Mouse (Mus musculus) cerebellum, postnatal 10 days (tissue): ENCODE measurements at regions not wholly inside any gene's neighbourhood (a gene's known extent, or its start where the extent isn't known, plus 50 kb on each side); places are given as distances from the start of the nearest gene placed in this dataset.

Experiments used
- DNase-seq, 2 experiments: peaks; one replicate each; pipeline ENCODE4 v3.0.0; 2021; ENCODE audit warnings: mixed read lengths in 2 of 2

DNA sequence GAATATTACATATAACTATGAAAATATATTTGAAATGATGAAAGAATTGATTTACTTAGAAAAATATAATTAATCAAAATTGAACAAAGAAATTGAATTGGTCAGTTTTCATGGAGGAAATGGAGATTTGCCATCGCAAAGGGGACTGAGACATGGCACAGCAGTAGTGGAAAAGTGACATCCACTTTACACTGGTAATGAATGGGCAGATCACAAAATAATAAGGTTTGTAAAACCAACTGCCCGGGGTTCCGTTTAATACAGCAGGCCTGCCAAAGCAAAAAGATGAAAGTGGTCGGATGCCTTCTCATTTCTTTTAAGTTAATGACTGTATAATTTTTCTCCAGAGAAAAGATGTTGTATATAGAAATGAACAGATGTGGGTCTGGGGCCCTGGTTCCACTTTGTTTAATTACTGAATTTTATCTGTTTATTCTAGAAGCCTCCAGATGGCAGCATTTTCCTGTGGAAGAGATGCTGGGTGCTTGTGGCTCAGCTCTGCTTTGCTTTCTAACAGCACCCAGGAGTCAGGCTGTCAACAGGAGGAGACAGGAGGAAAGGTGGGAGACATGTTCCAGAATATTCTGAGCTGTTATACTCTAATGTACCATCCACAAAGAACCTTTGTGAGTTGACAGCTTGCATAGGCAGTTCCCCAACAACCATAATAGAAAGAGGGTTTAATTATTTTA is 75.6 kb upstream of the Fbxl17 start:
- DNase-seq = peak; percentile 74 to 78

DNA sequence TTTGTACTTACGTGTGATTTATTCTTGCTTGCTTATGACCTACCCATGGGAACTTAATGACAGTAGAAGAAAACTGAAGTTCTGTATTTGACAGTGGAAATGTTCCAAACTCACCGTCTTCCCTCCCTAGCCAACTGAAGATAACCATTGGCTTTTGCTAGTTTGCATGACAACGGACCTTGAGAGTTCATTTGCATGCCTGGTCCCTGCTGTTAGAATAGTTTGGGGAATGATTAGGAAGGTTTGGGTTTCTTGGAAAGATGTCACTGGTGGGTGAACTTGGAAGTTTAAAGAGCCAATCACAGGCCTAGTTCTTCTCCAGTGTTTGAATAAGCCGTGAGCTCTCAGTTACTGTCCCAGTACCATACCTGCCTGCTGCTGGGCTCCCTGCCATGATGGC is 83.1 kb upstream of the Fbxl17 start:
- DNase-seq = no peak

DNA sequence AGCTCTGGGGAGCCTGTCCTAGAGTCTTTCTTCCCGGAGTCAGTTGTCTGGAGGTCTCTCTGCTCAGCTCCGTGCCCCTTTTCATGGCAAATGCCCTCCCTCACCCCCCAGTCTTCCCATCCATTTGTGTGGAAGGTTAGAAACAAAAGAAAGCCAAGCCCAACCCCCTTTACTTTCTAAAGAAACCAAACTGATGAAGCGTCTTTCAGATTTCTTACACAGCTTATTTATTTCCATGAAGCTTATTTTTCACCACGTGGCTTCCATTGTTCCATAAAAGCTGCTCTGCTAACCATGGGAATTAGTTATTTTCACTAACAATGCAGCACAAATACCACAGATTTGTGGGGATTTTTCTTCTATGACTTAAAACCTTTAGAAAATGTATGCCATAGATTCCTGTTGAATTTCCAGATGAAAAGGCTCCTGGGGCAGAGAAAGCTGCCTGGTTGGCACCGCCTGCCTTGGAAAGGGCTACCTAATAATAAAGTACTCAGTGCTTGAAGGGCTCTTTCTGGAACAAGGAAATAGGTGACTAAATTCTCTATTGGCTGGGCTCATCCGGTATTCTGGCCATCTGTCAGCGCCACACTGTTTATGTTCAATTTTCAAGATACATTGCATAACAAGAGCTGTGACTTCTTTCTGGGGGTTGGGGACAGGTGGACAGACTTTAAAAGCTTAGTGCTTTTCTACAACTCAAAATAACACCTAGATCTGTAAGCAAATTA is 107.4 kb upstream of the Fbxl17 start:
- DNase-seq = peak; percentile 30

DNA sequence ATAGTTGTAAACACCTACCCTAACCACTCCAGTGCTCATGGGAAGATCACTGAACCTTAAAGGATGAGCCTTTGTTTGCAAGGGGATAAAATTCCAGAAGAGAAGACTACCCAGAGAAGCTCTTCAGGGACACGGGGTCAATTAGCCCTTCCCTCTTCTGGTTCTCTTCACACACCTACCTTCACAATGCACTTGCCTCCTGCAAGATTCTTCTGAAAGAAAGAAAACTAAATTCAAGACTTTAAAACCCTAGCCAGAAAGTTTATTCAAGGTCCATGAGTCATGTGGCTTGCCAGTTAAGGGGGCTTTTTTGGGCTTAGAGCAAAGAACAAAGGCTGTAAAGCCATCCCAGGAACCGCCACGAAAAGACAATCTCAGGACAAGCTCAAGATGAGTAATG is 122.9 kb upstream of the Fbxl17 start:
- no peak for DNase-seq

DNA sequence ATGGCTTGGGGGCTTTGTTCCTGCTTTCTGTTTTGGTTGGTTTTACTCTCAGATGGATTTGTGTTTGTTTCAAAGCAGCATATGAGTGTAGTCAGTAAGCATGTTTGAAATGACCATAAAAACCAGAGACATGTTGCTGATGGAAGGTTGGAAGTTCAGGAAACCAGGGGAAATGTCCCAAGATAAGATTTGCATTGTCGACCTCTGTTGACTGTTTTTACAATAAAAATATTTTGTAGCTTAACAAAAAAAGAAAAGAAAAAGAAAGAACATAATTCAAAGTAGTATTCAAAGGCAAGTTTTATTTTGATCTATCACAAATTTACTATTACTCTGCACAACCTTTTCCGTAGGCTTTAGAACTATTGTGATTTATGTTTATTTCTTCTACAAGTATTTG is 137.8 kb upstream of the Fbxl17 start:
- DNase-seq = no peak

DNA sequence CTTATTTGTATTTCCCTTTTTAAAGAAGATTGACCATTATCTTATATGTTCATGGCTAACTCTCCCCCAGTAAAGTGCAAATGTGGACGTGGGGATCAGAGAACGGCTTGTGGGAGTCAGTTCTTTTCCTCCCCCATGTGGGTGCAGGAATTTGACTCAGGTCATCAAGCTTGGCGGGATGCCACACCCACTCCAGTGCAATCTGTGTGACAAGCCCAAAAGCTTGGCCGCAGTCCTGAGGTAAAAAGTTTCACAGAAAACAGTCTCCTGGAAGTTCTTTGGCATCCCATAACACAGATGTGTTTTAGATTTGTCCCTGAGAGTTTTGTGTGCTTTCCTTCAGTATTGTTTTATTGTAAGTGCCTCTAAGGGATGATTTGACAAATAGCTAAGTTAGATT is 144.6 kb upstream of the Fbxl17 start:
- peak; percentile 31 to 40 for DNase-seq

GRCm38 (mm10) chr17:63657687-63658086 is 157.9 kb upstream of the Fbxl17 start:
- DNase-seq = no peak

DNA sequence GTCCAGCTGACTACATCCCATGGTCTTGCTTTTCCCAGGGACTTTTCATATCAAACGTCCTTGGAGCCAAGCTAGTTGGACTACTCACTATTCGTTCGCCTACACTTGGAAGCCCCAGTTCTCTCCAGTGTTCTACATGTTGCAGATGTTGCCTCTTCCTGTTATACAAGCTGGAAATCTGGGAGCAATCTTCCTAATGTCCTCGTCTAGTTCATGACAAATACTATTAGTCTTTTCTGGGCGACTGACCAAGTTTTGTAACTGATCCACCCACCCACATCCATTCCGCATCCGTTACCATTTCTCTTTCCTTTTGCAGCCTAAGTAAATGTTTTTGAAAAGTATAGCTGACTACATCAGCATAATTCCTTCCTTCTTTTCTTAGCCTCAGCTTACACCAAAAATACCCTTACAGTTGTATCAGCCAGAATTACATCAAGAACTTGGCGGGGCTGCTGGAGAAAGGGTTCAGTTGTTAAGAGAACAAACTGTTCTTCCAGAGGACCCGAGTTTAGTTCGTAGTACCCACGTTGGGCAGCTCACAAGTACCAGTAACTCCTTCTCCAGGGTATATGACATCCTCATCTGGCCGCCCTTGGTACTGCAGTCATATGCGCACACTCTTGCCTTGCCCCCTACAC is 161.1 kb upstream of the Fbxl17 start:
- DNase-seq = no peak

GRCm38 (mm10) chr17:63661584-63661983 is 161.8 kb upstream of the Fbxl17 start:
- DNase-seq = no peak

DNA sequence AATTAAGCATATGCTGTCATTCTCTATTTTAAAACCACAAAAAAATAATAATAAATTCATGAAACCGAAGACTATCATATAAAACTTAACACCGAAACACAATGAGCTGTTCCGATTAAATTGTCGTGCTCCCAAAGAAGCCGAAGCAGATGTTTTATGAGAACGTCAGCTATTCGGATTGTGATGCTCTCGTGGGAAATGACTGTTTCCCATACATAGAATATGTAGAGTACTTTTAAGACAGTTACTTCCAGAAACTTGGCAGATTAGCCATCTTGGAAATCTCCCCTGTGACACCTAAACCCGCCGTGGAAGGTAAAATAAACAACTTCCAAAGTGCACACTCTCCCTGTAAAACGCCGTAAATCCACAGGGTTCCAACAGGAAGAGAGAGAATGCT is 162.4 kb upstream of the Fbxl17 start:
- no peak for DNase-seq

- no peak for DNase-seq
These were observed 177.0 kb upstream of the Fbxl17 start for GRCm38 (mm10) chr17:63676791-63677190.

DNA sequence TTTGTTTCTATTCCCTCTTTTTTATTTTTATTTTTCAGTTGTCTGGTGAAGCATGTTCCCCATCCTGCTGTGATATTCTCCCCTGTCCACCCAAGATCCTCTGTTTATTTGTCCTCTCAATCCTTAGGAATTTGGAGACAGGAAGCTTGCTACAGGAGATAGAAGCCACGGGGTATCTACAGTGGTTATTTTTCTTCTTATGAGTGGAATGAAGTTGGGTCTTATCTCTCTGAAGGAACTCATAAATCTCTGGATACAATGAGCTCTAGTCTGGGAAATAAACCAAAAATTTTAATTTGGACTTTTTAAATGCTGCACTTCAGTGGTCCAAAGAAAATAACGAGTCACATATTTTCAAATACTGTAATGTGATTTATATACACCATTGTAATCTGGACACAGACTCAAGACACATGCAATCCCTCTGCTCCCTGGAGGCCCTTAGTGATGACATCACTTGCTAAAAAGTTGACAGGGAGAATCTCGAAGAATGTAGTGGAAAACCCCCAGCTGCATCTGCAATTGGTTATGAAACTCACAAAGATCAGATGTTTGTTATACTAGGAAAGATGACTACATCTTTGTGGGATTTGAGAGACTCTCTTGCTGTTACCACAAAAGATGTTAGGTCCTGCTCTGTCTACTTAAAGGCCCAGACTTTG is 178.3 kb upstream of the Fbxl17 start:
- no peak for DNase-seq

DNA sequence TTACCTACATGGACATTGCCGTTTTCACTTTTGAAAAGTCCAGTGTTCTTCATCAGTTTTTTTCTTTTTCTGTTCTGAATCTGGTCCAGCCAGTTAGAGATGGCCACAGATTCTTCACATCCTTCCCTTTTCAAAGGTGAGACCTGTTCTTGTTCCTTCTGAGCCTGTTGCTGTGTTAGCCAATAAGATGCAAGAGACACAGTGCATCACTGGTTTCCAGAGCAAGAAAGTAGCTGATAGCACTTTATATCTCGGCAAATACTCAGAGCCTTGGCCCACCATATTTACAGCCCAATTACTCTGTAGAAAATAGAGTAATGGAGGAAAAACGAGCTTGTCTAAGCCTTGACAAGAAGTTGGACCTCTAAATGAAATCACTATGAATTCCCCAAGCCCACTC is 180.7 kb upstream of the Fbxl17 start:
- no peak for DNase-seq

DNA sequence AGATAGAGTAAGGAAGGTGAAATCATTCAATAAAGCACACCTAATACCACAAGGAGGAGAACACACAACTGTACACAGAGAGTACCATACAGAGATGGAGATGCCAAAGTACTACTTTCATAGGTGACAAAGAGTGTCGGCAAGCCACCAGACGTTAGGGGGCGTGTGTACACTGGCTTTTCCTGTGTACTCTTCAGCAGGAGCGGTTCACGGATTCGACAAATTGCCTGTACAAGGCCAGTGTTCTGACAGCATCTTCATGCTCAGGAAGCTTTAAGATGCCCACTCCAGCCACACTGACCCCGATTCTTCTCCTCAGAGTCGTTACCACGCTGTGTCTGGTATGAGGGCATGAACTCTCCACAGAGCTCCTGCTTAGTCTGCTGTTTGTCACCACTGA is 179.5 kb upstream of the Fer start:
- DNase-seq = peak in 1 of 2 experiments; percentile 28

GRCm38 (mm10) chr17:63684026-63684425 is 178.8 kb upstream of the Fer start:
- DNase-seq = no peak

GRCm38 (mm10) chr17:63685956-63686355 is 176.9 kb upstream of the Fer start:
- DNase-seq = peak; percentile 19 to 47

DNA sequence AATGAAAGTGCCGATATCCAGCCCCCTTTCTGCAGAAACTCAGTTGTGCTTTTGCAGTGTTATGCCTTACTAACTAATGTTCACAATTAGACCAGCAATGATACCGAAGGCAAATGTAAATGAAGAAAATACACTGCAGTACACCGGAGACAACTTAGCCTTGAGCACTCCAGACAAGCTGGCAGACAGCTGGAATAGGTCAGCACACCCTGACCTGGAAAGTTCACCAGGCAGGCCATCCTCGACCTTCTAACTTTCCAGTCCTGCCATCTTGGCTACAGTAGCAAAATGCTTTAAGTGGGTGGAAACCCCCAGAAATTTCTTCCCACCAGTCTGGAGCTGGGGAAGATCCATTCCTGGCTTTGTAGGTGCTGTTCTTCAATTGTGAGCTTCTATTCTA is 176.5 kb upstream of the Fer start:
- DNase-seq = no peak

- DNase-seq = peak; percentile 49 to 66
These were observed 173.6 kb upstream of the Fer start for GRCm38 (mm10) chr17:63689291-63689690.

- peak; percentile 52 to 62 for DNase-seq
These were observed 171.8 kb upstream of the Fer start for GRCm38 (mm10) chr17:63690829-63691689.

DNA sequence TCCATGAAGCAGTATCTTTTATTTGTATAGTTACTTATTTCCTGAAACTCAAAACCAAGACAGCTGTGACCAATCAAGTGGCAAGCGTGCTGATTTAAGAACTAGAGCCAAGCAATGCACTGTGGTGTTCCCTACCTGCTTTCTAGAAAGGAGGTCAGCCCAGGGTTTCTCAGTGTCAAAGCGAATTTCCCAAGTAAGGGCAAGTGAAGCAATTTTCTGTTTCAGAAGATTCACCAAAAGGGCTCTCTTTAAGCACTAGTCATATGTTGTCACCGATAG is 171.2 kb upstream of the Fer start:
- DNase-seq = peak; percentile 30 to 38

GRCm38 (mm10) chr17:63693274-63693673 is 169.6 kb upstream of the Fer start:
- no peak for DNase-seq

- no peak for DNase-seq
These were observed 163.3 kb upstream of the Fer start for GRCm38 (mm10) chr17:63699537-63699936.

DNA sequence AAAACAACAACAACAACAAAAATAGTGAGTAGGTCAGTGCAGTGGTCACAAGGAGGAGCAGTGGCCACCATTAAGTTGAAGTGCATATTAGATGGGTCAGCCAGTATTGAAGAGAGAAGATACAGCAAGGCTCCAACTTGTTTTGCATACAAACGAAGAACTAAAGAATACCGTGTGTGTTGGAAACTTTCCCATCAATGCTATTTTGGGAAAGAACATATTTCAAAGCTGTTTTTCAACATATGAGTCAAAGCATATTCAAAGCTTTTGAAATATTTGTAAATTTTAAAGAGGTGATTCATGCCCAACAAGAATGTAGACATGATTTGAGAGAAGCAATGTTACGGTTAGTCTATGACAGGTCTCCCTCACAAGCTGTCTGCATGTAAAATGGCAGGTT is 157.9 kb upstream of the Fer start:
- no peak for DNase-seq
